Mouse (Mus musculus): ENCODE results near the gene Pou6f1.
"Not testable (repeated sequence)": the region's sequence is repeated elsewhere in the genome, so short reads cannot be mapped to it uniquely, and the experiment has no call there.

Pou6f1 gene

GRCm38 (mm10) chr15:100574378-100574777 is 25.4 kb downstream of the Pou6f1 start:
- DNase-seq: peak; percentile 59

- DNase-seq: peak; percentile 43
These were observed 25.8 kb downstream of the Pou6f1 start for GRCm38 (mm10) chr15:100573946-100574345.

- DNase-seq: no peak
These were observed 30.5 kb downstream of the Pou6f1 start for GRCm38 (mm10) chr15:100569239-100569638.

GRCm38 (mm10) chr15:100566531-100566930 is 33.3 kb downstream of the Pou6f1 start:
- no peak for DNase-seq

GRCm38 (mm10) chr15:100557705-100558433 is 41.9 kb downstream of the Pou6f1 start:
- DNase-seq: no peak

- DNase-seq: no peak
These were observed 43.4 kb downstream of the Pou6f1 start for GRCm38 (mm10) chr15:100556378-100556777.

GRCm38 (mm10) chr15:100555965-100556364 is 43.8 kb downstream of the Pou6f1 start:
- DNase-seq: no peak

- DNase-seq: peak; percentile 99
These were observed 48.2 kb downstream of the Pou6f1 start, which contains the start of gene Tfcp2 for GRCm38 (mm10) chr15:100551326-100552307. Gene Tfcp2 (minus strand): TSS chr15:100552008.

- DNase-seq: peak; percentile 35
These were observed 49.5 kb downstream of the Pou6f1 start for GRCm38 (mm10) chr15:100550280-100550679.

- not testable (repeated sequence) for DNase-seq
These were observed 56.1 kb downstream of the Pou6f1 start for GRCm38 (mm10) chr15:100543651-100544030.

- not testable (repeated sequence) for DNase-seq
These were observed 56.7 kb downstream of the Pou6f1 start for GRCm38 (mm10) chr15:100542876-100543650.

- DNase-seq: no peak
These were observed 58.4 kb downstream of the Pou6f1 start for GRCm38 (mm10) chr15:100541426-100541825.

- DNase-seq: not testable (repeated sequence)
These were observed 58.8 kb downstream of the Pou6f1 start for GRCm38 (mm10) chr15:100541001-100541400.

GRCm38 (mm10) chr15:100539411-100539810 is 60.4 kb downstream of the Pou6f1 start:
- no peak for DNase-seq

- peak; percentile 57 for DNase-seq
These were observed 61.9 kb downstream of the Pou6f1 start for GRCm38 (mm10) chr15:100537913-100538312.

GRCm38 (mm10) chr15:100527900-100528299 is 71.9 kb downstream of the Pou6f1 start:
- DNase-seq: no peak

- DNase-seq: no peak
These were observed 74.4 kb downstream of the Pou6f1 start for GRCm38 (mm10) chr15:100525405-100525804.

All from lung, postnatal 10 days (tissue).